Mouse (Mus musculus) naive thymus-derived CD4-positive, alpha-beta T cell, adult 5 months (primary cell): ENCODE results near the gene Vash2. TPM values are rescaled to one million over a fixed set of nuclear protein-coding genes. Genes with fewer than 3 reads are reported as not detected.

Source experiments
- polyA plus RNA-seq: library from polyadenylated mRNA; unstranded; fragments of 100-300 nt; shearing (Covaris generic); gene quantifications from one replicate; pipeline ENCODE4 v1.2.1, GENCODE M21; 2017

Gene Vash2
- not detected for polyA plus RNA-seq

GRCm38 (mm10) chr1:190979100-190979563 lies at the start of gene Vash2:
Vash2 (minus strand) TSS chr1:190979296.

GRCm38 (mm10) chr1:191026021-191026713 lies 47.1 kb upstream of the Vash2 start, which contains the start of gene Flvcr1:
Flvcr1 (minus strand) TSS chr1:191026158.

GRCm38 (mm10) chr1:190924812-190925211 lies 54.3 kb downstream of the Vash2 start, which contains the start of gene Angel2:
Angel2 (plus strand) TSS chr1:190925112.

GRCm38 (mm10) chr1:190911415-190912123 lies 67.5 kb downstream of the Vash2 start, which contains the start of gene Rps6kc1:
Rps6kc1 (minus strand) TSS chr1:190911770.

Other genes starting within 250 kb of the Vash2 start
- gene Rps6kc1, start 67.5 kb downstream of the Vash2 start, polyA plus RNA-seq = 5.4 TPM
- gene Angel2, start 54.2 kb downstream of the Vash2 start, polyA plus RNA-seq = 95.1 TPM
- gene Flvcr1, start 46.9 kb upstream of the Vash2 start, polyA plus RNA-seq = 29.0 TPM
- gene Spata45, start 57.3 kb upstream of the Vash2 start, polyA plus RNA-seq = not detected
- 7.6 TPM for gene Tatdn3, start 83.6 kb upstream of the Vash2 start, polyA plus RNA-seq
- 0.72 TPM for gene Nsl1, start 83.7 kb upstream of the Vash2 start, polyA plus RNA-seq
- not detected for gene Batf3, start 118.6 kb upstream of the Vash2 start, polyA plus RNA-seq
- gene Fam71a, start 185.5 kb upstream of the Vash2 start, polyA plus RNA-seq = not detected
- 0.75 TPM for gene Atf3, start 238.7 kb upstream of the Vash2 start, polyA plus RNA-seq